Mouse (Mus musculus) adrenal gland, postnatal 4 days (tissue): Measurements from ENCODE around the gene Ctsl. TPM values are rescaled to one million over a fixed set of nuclear protein-coding genes. Genes with fewer than 3 reads are reported as not detected.

Source experiments
- DNase-seq, 2 experiments: peaks; one replicate each; pipeline ENCODE4 v3.0.0; 2021 to 2022; ENCODE audit warnings: low spot score in 2 of 2, mixed read lengths in 2 of 2
- long read RNA-seq, 2 experiments: library from polyadenylated mRNA; stranded (forward); transcript quantifications; one replicate each; pipeline ENCODE4 v2.0.0; 2021
- total RNA-seq, 2 experiments: library from RNA; stranded (reverse); gene quantifications; 2 replicates each; pipeline ENCODE4 v1.2.3; 2021

The Ctsl gene
- 100 to 1,000 TPM; 275 to 276 TPM for total RNA-seq
- long read RNA-seq, experiment 1, transcript Ctsl-201 (8 exons, 1,971 nt): major isoform, 148 of 181 reads
- long read RNA-seq, experiment 1, partial matches to known transcripts: 30 of 181 reads
- long read RNA-seq, experiment 1, other reads (novel, unspliced or antisense): 3 of 181 reads
- long read RNA-seq, experiment 2, transcript Ctsl-201 (8 exons, 1,971 nt): major isoform, 281 of 304 reads
- long read RNA-seq, experiment 2, partial matches to known transcripts: 21 of 304 reads
- long read RNA-seq, experiment 2, other reads (novel, unspliced or antisense): 2 of 304 reads

- peak; percentile 79 to 82 for DNase-seq
Measured at GRCm38 (mm10) chr13:64370173-64370940, at the start of gene Ctsl. Ctsl (minus strand) TSS chr13:64370890.

- DNase-seq: no peak
Measured at GRCm38 (mm10) chr13:64416955-64417601, 46.4 kb upstream of the Ctsl start.

- DNase-seq: no peak
Measured at GRCm38 (mm10) chr13:64415659-64416058, 45.0 kb upstream of the Ctsl start.

- no peak for DNase-seq
Measured at GRCm38 (mm10) chr13:64412752-64413257, 42.1 kb upstream of the Ctsl start.

GRCm38 (mm10) chr13:64411282-64411681 lies 40.6 kb upstream of the Ctsl start:
- no peak for DNase-seq

- no peak for DNase-seq
Measured at GRCm38 (mm10) chr13:64410604-64411003, 39.9 kb upstream of the Ctsl start.

- DNase-seq: no peak
Measured at GRCm38 (mm10) chr13:64407992-64408391, 37.3 kb upstream of the Ctsl start.

- DNase-seq: no peak
Measured at GRCm38 (mm10) chr13:64405550-64405949, 34.9 kb upstream of the Ctsl start.

GRCm38 (mm10) chr13:64403519-64403918 lies 32.8 kb upstream of the Ctsl start:
- DNase-seq: no peak

GRCm38 (mm10) chr13:64402951-64403460 lies 32.3 kb upstream of the Ctsl start:
- DNase-seq: no peak

- DNase-seq: no peak
Measured at GRCm38 (mm10) chr13:64402504-64402949, 31.8 kb upstream of the Ctsl start.

GRCm38 (mm10) chr13:64402006-64402405 lies 31.3 kb upstream of the Ctsl start:
- DNase-seq: no peak

GRCm38 (mm10) chr13:64400801-64401361 lies 30.2 kb upstream of the Ctsl start:
- no peak for DNase-seq

GRCm38 (mm10) chr13:64399906-64400305 lies 29.2 kb upstream of the Ctsl start:
- DNase-seq: no peak

- no peak for DNase-seq
Measured at GRCm38 (mm10) chr13:64398065-64398464, 27.4 kb upstream of the Ctsl start.

GRCm38 (mm10) chr13:64396979-64397378 lies 26.3 kb upstream of the Ctsl start:
- no peak for DNase-seq

GRCm38 (mm10) chr13:64388415-64388814 lies 17.7 kb upstream of the Ctsl start:
- DNase-seq: no peak

- DNase-seq: no peak
Measured at GRCm38 (mm10) chr13:64386048-64386447, 15.4 kb upstream of the Ctsl start.

GRCm38 (mm10) chr13:64384937-64385336 lies 14.2 kb upstream of the Ctsl start:
- no peak for DNase-seq

- DNase-seq: no peak
Measured at GRCm38 (mm10) chr13:64380251-64380650, 9.6 kb upstream of the Ctsl start.

GRCm38 (mm10) chr13:64378601-64379000 lies 7.9 kb upstream of the Ctsl start:
- DNase-seq: no peak
